Mouse (Mus musculus) bone marrow, adult 2 months (tissue): Measurements from ENCODE around the gene Narfl. TPM values are rescaled to one million over a fixed set of nuclear protein-coding genes. Genes with fewer than 3 reads are reported as not detected.
A peak's percentile ranks its signal among the peaks of the same experiment; 100 is the strongest.

Source experiments
- H3K27ac ChIP-seq: fragments of 200-500 bp; 2 replicates; pipeline ENCODE4 v1.5.1; 2012; ENCODE audit warnings: low read depth, mild to moderate bottlenecking, control low read depth, inconsistent platforms, low read length; ENCODE audit not compliant: control insufficient read depth, poor library complexity, insufficient read depth
- H3K4me1 ChIP-seq: fragments of 200-500 bp; 2 replicates; pipeline ENCODE4 v1.6.1; 2011; ENCODE audit warnings: low read length; ENCODE audit not compliant: control insufficient read depth, insufficient read depth
- H3K4me3 ChIP-seq: fragments of 200-500 bp; replicated peaks from 2 replicates; pipeline ENCODE3; 2011; ENCODE audit warnings: mild to moderate bottlenecking, low read depth, low read length, control low read depth; ENCODE audit not compliant: control insufficient read depth
- CTCF ChIP-seq: fragments of 200-500 bp; IDR thresholded peaks from 2 replicates; pipeline ENCODE4 v1.5.1; 2011; ENCODE audit warnings: low read length, control low read depth; ENCODE audit not compliant: control insufficient read depth, insufficient read depth
- POLR2A ChIP-seq: fragments of 200-500 bp; IDR thresholded peaks from 2 replicates; pipeline ENCODE4 v1.6.1; 2011; ENCODE audit warnings: low read depth, mild to moderate bottlenecking, control low read depth, low read length, borderline replicate concordance; ENCODE audit not compliant: control insufficient read depth
- WGBS: fragments of 180-500 bp; shearing (Covaris S2); methylation state at CpG from one replicate; pipeline ENCODE4 v1.1.7; 2018; 5-methylcytosine and 5-hydroxymethylcytosine counted together
- polyA plus RNA-seq: library from polyadenylated mRNA; stranded (reverse); fragments of >200 nt; gene quantifications from 2 replicates; pipeline ENCODE4 v1.2.4, GENCODE M21; 2011; ENCODE audit warnings: low replicate concordance; ENCODE audit not compliant: missing spikeins, insufficient read depth, insufficient read length

Gene Narfl
- polyA plus RNA-seq, 1 experiment, result 17.0 TPM

DNA sequence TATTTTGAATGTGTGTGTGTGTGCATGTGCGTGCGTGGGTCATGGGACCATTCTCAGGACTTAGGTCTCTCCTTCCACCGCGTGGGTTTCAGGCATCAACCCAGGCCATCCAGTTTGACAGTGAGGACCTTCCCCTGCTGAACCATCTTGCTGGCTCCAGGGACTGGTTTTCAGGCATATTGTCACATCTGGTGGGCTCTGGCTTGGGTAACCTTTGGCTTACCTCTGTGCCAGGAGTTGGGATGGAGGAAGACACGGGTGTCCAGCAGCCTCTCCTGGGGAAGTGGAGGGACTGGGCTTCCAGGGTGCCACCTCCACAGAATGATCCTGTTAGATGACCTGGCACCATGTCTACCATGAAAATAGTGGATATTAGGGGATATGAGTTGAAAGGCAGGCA, 4.4 kb downstream of the Narfl start:
- TF ChIP-seq CTCF, result no peak
- no peak for TF ChIP-seq POLR2A
- Histone ChIP-seq H3K27ac (no peak overlapping the region), H3K4me1 (peaks cover 4% of the 10 kb centered on the region), H3K4me3 (no peak overlapping the region)
- 86% methylated on average over 5 of the region's 5 CpGs for WGBS

DNA sequence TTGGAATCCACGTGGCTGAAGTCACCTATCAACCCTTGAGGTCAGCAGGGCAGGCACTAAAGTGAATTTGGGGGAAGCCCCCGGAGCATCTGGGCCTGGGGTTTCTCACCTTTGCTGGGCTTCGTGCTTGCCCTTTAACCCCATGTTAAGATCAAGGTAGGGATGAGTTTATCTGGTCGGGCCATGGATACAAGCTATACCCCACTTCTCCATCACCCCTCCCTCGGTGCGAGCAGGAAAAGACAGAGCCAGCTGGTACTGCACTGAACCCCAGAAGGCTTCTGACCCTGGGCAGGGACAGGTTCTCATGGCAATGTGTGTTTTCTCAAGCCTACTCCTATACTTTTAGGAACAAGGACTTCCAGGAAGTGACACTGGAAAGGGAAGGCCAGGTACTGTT, 7.8 kb downstream of the Narfl start:
- Histone ChIP-seq H3K4me3 (no peak overlapping the region), H3K27ac (no peak overlapping the region), H3K4me1 (peaks cover 2% of the 10 kb centered on the region)
- TF ChIP-seq CTCF (no peak), POLR2A (no peak)
- WGBS, result 81% methylated on average over 6 of the region's 6 CpGs

DNA sequence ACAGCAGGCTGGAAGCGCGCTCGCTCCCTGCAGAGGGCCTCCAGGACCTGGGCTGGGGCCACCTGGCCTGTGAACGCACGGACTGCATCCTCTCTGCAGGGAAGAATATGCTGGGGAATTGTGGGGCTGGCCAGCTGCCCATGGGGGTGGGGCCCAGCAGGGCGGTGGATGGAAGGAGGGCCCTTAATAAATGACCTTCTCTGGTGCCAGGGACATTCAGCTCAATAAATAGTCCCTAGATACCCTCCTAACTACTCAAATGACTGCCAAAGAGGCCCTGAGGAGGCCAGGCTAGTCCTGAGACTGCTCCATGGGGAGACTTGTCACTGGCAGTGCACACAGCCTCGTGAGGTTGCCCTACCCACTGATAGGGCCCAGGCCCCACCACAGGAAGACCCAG, 9.5 kb downstream of the Narfl start:
- WGBS, result 80% methylated on average over 7 of the region's 7 CpGs
- H3K27ac ChIP-seq, result no peak overlapping the region
- TF ChIP-seq CTCF (no peak), POLR2A (no peak)

DNA sequence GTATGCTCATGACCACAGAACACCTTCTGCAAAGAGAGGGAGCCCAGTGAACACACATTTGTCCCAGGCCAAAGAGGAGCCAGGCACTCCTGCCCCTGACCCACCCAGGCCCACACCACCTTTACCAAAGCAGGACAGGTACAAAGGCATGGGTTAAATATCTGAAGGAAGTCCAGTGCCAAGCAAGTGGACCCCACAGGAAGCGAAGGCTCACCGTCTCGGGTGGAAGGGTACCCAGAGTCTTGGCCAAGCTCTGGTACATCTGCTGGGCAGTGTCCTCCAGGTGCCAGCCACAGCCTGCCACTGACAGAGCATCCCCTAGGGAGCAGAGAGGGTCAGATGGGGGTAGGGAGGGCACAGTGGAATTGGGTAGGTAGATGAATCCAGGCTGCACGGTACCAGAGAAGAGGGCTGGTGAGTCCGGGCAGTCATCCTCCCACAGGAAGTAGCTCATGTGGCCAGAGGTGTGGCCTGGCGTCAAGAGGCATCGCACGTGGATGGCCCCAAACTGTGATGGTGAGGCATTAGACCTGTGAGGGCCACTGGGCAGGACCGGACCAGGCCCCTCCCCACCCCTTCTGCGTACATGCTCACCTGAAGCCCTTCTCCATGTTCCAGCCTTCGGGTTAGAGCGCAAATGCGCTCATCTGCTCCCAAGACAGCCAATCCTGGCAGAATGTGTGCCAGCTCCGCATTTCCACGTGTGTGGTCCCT, 10.4 kb downstream of the Narfl start:
- H3K27ac ChIP-seq, result no peak overlapping the region
- 65% methylated on average over 15 of the region's 15 CpGs for WGBS
- H3K4me3 ChIP-seq, result no peak overlapping the region
- TF ChIP-seq POLR2A, result peak; percentile 20; the same call in 1 of the 2 replicates
- TF ChIP-seq CTCF, result no peak
- H3K4me1 ChIP-seq, result peaks cover 2% of the 10 kb centered on the region

More for the DNA sequence above, 9.5 kb downstream of the Narfl start:
- Histone ChIP-seq H3K4me1 (peaks cover 2% of the 10 kb centered on the region), H3K4me3 (no peak overlapping the region)

DNA sequence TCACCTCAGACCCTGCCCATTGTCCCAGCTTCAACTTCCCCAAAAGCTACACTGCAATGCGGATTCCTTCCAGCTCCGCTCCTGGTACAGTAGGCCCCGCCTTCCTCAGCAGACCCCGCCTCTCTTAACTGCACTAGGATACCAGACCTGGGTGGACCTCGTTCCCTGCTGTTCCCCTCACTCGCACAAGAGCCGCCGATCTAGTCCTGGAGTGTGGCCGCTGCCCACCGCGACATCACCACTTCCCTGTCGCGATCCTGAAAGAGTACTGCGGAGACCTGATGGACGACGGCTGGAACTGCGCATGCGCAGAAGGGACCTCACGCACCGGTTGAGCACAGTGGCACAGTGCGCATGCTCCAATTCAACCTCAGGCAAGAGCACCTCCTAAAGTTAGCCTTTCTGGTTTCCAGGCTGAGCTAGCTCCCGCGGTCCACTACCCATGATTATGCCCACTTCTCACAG, 11.7 kb downstream of the Narfl start, which contains the start of gene Haghl:
Haghl (minus strand) TSS at position 393 of the 465 bp plus-strand sequence.
- Histone ChIP-seq H3K4me3 (peak within 1 kb of the TSS; percentile 94), H3K4me1 (peaks cover 2% of the 10 kb centered on the region), H3K27ac (peak within 1 kb of the TSS; percentile 76)
- TF ChIP-seq CTCF, result 0 out of 2 replicates have a peak, but pooled peaks have one; percentile 7
- peak; percentile 77; the same call in 1 of the 2 replicates for TF ChIP-seq POLR2A
- under 1% methylated on average over 23 of the region's 23 CpGs for WGBS

DNA sequence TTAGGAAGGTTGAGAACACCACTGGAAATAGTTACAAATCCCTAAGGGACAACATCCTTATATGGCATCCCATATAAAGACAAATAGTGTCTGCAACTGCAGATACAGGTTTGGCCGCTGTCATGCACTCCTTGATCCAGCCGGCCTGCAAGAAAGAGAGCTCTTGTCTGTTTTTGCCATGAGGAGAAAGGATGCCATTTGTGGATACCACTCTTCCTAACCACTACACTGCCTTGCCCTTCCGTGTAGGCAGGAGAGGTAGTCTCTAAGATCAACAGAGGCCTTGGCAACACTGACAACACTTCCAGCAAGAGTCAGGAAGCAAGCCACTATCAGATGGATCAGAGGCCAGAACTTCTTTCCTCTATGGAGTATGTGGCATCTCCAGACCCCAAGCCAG, 12.7 kb downstream of the Narfl start, which contains the start of gene Ccdc78:
Ccdc78 (plus strand) TSS at position 301 of the 400 bp plus-strand sequence.
- peak within 1 kb of the TSS; percentile 76 for H3K27ac ChIP-seq
- 83% methylated on average over 3 of the region's 3 CpGs for WGBS
- no peak for TF ChIP-seq POLR2A
- no peak for TF ChIP-seq CTCF
- H3K4me1 ChIP-seq, result peaks cover 2% of the 10 kb centered on the region
- peak within 1 kb of the TSS; percentile 94 for H3K4me3 ChIP-seq

DNA sequence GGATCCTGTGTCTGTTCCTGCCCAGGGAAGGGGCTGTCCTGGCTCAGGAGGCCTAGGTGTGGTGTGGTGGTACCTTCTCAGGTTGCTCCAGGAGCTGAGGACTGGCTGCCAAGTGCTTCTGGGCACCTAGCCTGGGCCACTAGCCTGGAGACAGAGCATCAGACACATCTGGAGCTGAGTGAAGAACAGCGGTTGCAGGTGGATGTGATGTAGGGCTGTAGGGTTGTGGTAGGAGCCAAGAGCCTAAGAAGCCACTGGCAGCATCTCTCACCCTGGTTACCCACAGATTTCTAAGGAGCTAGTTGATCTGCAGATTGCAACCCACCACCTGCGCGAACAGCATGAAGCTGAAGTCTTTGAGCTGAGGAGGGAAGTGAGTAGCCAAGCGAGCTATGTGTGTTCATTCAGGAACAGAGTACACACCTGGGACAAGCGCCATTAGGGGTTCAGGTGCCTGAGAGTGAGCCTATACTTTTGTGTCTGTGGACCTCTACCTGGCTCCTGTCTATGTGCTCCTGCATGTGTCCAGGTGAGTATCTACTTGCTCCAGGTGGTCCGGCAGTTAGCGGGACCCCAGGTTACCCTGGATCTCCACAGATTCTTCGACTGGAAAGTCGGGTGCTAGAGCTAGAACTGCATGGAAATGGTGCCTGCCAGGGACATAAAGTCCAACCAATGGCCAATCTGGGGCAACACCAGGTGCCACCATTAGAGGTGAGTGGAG, 13.4 kb downstream of the Narfl start:
- no peak overlapping the region for H3K27ac ChIP-seq
- TF ChIP-seq POLR2A (no peak), CTCF (no peak)
- peaks cover 3% of the 10 kb centered on the region for H3K4me1 ChIP-seq
- 94% methylated on average over 9 of the region's 9 CpGs for WGBS
- H3K4me3 ChIP-seq, result no peak overlapping the region

DNA sequence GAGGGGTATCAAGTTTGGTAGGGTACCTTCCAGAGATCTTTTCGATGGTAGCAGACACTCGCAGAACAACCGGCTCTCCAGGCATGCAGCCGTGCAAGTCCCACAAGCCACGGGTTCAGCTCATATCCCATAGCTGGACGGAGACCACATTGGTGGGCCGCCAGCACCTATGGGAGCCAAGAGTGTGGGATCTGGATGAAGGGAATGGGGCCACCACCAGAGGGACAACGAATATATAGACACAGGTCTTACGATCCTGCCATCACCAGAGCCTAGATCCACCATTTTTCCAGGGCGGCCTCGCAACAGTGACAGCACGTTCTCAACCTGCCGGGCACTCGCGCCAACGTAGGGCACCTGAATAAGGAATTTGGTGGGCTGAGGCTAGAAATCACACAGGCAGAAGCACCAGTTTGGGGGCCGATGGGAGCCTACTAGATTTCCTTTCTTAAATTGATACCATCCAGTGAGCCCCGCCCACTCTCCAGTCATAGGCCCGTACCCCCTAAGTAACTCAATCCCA, 17.8 kb downstream of the Narfl start:
- TF ChIP-seq POLR2A (no peak), CTCF (no peak)
- Histone ChIP-seq H3K27ac (no peak overlapping the region), H3K4me1 (peaks cover 7% of the 10 kb centered on the region), H3K4me3 (peak overlapping the region; percentile 87)
- WGBS, result 26% methylated on average over 19 of the region's 19 CpGs
